Mouse (Mus musculus) bone marrow macrophage, adult 2 months (primary cell): ENCODE results near the gene Fam189a2.

Source experiments
- CTCF ChIP-seq: IDR thresholded peaks from 2 replicates; pipeline ENCODE4 v1.5.1; 2012; ENCODE audit warnings: low read depth, mild to moderate bottlenecking, low read length, moderate library complexity
- POLR2A ChIP-seq: IDR thresholded peaks from 2 replicates; pipeline ENCODE4 v1.6.1; 2012; ENCODE audit warnings: mild to moderate bottlenecking, low read depth, low read length, borderline replicate concordance

GRCm38 (mm10) chr19:24063585-24063984, 32.8 kb upstream of the Fam189a2 start:
- TF ChIP-seq POLR2A (no peak), CTCF (no peak)
